Mouse (Mus musculus) retina, embryonic 14.5 days (tissue): ENCODE measurements around the gene Tmem102.

Experiments used
- DNase-seq: peaks from one replicate; pipeline ENCODE4 v3.0.0-alpha.2; 2015; ENCODE audit warnings: low spot score

Gene Tmem102

DNA sequence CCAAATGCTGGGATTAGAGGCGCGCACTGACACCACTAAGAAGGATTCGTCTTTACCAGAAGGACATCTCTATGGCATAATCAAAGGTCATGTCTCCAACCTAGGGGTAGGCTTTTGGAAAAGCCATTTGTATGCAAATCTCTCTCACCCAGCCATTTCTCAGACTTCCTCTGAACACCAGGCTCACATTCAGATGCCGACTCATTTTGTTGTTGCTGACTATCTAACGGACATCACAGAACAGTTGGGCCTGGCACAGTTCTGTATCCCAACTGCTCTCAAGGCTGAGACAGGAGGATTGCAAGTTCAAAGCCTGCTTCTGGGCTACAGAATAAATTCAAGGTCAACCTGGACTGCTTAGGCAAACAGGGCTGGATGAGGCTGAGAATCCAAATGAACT lies 18.1 kb downstream of the Tmem102 start:
- DNase-seq = no peak

DNA sequence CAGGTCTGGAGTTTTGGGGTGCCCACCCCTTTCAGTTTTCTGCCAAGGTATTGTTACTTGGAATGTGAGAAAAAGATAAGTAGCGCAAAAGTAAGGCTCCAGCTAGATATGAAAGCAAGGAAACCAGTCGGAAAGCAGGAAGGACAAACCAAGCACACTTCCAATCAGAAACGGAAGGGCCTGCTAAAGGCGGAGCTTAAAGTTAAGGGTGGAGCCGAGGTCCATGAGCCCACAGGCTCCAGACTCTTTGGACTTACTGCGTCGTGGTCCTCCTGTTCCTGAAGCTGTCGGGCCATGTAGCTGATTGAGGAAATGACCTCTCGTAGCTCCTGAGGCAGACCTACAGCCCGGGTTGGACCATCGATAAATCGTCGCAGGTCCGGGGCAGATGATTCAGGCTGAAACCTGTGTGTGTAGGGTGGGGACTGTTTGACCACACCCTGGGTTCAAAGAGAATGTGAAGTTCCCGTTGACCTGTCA lies 20.6 kb downstream of the Tmem102 start:
- no peak for DNase-seq

- no peak for DNase-seq
Observed at GRCm38 (mm10) chr11:69781828-69782227, 23.6 kb downstream of the Tmem102 start.

GRCm38 (mm10) chr11:69778985-69779384 lies 26.4 kb downstream of the Tmem102 start:
- DNase-seq = no peak

DNA sequence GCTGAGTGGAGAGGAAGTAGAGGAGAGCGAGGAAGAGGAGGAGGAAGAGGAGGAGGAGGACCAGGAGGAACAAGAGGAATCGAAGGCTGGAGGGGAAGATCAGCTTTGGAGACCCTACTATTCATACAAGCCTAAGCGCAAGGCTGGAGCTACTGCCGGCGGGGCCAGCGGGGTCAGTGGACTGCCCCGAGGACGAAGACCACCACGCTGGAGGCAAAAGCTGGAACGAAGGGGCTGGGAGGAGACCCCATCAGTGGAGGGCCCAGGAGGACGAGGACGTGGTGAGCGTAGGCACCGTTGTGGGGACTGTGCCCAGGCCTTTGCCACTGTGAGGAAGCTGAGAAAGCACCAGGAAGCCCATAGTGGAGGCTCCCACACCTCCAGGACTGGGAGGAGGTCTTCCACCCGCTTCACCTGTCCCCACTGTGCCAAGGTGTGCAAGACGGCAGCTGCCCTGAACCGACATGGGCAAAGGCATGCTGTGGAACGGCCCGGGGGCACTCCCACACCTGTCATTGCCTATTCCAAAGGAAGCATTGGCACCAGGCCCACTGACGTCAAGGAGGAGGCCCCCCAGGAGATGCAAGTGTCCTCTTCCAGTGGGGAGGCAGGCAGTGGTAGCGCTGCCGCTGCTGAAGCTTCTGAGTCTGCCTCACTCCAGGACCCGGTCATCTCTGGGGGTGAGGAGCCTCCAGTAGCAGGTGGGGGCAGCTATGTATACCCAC lies 27.0 kb downstream of the Tmem102 start:
- DNase-seq = no peak

GRCm38 (mm10) chr11:69777504-69778257 lies 27.7 kb downstream of the Tmem102 start:
- no peak for DNase-seq

GRCm38 (mm10) chr11:69776488-69776887 lies 28.9 kb downstream of the Tmem102 start:
- no peak for DNase-seq

DNA sequence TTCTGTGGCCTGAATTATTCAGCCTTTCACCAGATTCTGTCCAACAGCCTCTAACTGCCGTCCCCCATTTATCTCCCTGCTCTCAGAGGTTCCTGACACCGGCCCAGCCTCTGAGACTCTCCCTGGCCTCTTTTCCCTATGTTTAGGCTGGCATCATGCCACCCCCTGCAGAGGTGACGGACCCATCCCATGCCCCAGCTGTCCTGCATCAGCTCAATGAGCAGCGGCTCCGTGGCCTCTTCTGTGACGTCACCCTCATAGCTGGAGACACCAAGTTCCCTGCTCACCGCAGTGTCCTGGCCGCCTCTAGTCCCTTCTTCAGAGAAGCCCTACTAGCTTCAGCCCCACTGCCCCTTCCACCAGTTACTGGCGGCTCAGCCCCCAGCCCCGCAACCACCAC lies 29.7 kb downstream of the Tmem102 start:
- DNase-seq = no peak

DNA sequence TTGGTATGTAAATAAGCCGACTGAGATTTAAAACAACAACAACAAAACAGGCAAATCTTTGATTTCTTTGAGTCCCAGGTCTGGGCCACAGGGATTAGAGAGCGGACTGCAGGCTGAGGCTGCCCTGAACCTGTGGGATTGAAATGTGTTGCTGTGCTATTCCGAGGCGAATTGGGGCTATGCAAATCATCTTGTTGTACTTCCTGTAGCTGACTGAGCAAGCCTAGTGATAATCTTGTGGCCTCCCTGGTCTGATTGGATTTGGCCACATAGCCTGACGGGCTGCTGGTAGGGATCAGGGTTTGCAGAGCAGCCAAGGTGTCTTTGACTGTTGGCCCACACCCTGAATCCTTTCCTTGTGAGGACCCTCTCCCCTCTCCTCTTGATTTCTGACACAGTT lies 30.5 kb downstream of the Tmem102 start:
- no peak for DNase-seq

- no peak for DNase-seq
Observed at GRCm38 (mm10) chr11:69767625-69767909, 37.9 kb downstream of the Tmem102 start.

GRCm38 (mm10) chr11:69766872-69767624 lies 38.4 kb downstream of the Tmem102 start:
- DNase-seq = no peak

GRCm38 (mm10) chr11:69766126-69766609 lies 39.3 kb downstream of the Tmem102 start:
- DNase-seq = peak; percentile 71

DNA sequence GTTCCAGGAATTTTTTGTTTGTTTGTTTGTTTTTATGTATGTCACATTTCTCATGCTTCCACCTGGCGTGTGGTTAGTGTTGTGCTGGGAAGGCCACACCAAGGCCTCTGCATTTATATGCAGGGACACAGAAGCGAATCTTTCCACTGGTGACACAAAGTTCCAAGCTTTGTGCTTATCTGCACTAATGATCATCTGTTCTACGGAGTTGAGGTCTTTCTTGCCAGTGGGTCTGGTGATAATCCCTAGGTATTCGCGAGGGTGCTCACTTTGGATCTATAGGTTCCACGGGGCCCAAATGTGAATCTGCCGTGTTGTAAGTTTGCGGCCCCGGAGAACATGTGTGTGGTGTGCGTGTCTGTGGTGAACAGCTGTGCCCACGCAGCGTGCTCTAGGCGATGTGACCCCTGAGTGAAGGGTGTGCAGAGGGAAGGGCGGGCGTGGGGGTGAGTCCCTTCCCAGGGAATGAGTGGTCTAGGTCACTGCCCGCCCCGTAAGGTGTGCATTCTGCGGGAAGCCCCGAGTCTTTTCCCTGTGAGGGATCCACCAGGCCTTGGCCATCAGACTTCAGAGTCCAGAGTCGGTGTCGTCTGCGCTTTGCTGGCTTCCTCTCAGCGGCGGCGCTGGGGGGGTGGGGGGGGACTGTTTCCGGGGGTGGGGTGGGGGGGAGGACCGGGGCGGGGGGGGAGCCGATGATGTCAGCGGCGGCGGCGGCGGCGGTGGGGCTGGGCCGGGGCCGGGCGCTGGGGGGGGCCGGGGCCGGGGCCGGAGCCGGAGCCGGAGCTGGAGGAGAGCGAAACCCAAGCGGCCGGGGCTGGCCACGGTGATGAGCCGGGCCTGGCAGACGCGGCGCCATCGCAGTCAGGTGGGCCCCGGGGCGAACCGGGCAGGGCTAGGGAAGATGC lies 40.0 kb downstream of the Tmem102 start, which contains the start of gene Zbtb4:
Gene Zbtb4 (plus strand): TSS at position 692 of the 905 bp plus-strand sequence.
- peak; percentile 50 for DNase-seq

GRCm38 (mm10) chr11:69763551-69763950 lies 41.9 kb downstream of the Tmem102 start:
- no peak for DNase-seq

DNA sequence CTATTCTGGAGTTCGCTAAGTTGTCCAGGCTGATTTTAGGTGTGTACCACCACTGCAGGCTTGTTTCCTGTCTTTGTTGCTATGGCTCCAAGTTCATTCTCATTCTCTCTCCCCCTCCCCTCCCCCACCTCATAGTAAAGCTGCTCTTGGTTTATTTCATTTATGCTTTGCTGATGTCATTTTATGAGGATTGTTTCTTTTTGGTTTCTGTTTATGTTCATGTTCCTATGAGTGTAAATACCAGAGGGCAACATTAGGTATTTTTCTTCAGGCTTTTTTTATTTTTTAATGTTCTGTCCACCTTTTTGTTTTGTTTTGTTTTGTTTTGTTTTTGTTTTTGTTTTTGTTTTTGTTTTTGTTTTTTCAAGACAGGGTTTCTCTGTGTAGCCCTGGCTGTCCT lies 43.6 kb downstream of the Tmem102 start, which contains the start of gene Slc35g3:
Gene Slc35g3 (minus strand): TSS at position 101 of the 400 bp plus-strand sequence.
- no peak for DNase-seq

GRCm38 (mm10) chr11:69760901-69761200 lies 44.6 kb downstream of the Tmem102 start:
- DNase-seq = no peak

GRCm38 (mm10) chr11:69760160-69760900 lies 45.1 kb downstream of the Tmem102 start:
- DNase-seq = no peak

DNA sequence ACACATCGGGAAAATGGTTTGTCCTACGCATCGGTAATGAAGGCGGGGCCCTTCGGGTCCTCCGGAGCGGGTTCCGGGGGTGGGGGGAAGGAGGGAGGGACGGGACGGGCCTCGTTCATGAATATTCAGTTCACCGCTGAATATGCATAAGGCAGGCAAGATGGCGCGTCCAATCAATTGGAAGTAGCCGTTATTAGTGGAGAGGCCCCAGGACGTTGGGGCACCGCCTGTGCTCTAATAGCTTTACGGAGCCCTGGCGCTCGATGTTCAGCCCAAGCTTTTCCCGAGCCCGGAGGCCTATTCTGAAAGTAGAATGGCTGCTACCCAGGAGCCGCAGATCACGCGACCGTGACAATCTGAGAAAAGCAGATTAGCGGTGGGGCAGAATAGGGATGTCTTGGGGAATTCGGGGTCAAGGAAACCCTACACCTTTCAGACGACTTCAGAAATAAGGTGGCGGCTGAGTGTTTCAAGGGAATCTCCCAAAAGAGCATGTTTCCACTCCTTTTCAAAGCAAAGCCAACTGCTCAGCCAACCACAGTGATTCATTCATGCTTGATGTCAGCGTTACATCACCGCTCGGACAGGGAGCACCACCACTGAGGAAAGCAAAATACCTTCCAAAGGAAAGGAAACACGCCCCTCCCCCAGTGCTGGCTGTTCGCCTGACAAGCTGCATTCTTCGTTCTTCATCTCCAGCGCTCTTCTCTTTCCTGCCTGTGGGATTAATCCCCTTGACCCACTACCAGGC lies 46.3 kb downstream of the Tmem102 start:
- peak; percentile 93 for DNase-seq

DNA sequence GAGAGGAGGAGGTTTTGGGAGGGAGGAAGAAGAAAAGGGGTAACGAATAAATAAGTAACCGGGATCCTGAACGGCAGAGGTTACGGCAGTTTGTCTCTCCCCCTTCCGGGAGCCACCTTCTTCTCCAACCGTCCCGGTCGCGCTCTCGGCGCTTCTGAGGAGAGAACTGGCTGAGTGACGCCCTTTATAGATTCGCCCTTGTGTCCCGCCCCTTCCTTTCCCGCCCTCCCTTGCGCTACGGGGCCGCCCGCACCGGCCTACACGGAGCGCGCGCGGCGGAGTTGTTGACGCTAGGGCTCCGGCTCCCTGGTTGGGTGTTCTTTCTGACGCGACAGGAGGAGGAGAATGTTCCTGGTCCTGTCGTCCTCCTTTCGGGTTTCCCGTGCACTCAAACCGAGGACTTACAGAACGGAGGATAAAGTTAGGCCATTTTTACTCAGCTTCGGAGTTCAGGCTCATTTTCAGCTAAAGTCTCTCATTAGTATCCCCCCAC lies 46.9 kb downstream of the Tmem102 start, which contains the start of gene Polr2a:
Gene Polr2a (minus strand): TSS at position 160 of the 493 bp plus-strand sequence.
- peak; percentile 99 for DNase-seq

DNA sequence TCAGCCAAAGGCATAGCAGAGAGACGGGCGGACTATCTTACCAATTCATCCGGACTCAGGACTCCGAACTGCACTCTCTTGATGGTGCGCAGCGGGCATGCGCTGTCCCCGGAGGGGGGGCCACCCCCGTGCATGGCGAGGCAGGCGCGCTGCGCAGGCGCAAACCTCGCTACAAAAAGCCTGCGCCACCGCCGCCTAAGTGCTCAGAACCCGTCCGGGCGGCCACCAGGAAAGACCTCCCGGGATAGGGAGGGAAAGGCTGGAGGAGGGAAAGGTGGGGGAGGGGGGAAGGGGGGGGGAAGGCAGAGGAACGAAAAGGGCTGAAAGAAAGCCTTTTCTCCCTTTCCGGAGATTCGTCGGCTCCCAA lies 47.4 kb downstream of the Tmem102 start:
- DNase-seq = peak; percentile 95
